Mouse (Mus musculus) spleen, adult 2 months (tissue): ENCODE measurements around the gene Scn8a.

Source experiments
- CTCF ChIP-seq: fragments of 200-500 bp; IDR thresholded peaks from 2 replicates; pipeline ENCODE4 v1.5.1; 2011; ENCODE audit warnings: mild to moderate bottlenecking, inconsistent platforms; ENCODE audit not compliant: insufficient read depth, insufficient read length, insufficient replicate concordance; ENCODE audit errors: extremely low read depth
- POLR2A ChIP-seq: fragments of 200-500 bp; IDR thresholded peaks from 2 replicates; pipeline ENCODE4 v1.6.1; 2011; ENCODE audit warnings: low read depth, low read length, inconsistent platforms

DNA sequence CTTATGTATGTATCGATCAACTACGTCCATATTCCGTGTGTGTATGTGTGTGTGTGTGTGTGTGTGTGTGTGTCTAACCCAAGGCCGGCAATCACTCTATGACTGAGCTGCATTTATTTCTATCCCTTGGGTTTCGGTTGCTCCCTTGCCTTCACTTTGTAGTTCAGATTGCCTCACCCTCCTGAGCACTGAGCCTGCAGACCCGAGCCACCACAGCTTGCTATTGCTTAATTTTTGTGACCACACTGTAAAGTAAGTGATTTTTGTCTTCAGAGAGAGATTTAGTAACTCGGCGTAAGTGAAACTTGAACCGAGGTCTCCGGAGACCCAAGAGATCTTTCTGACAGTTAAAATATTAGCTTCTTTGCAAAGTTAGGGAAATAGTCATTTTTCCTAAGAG lies 116.8 kb downstream of the Scn8a start:
- TF ChIP-seq CTCF (no peak), POLR2A (no peak)
